Mouse (Mus musculus): ENCODE measurements at regions not wholly inside any gene's neighbourhood (a gene's known extent, or its start where the extent isn't known, plus 50 kb on each side); places are given as distances from the start of the nearest gene placed in this dataset.

DNA sequence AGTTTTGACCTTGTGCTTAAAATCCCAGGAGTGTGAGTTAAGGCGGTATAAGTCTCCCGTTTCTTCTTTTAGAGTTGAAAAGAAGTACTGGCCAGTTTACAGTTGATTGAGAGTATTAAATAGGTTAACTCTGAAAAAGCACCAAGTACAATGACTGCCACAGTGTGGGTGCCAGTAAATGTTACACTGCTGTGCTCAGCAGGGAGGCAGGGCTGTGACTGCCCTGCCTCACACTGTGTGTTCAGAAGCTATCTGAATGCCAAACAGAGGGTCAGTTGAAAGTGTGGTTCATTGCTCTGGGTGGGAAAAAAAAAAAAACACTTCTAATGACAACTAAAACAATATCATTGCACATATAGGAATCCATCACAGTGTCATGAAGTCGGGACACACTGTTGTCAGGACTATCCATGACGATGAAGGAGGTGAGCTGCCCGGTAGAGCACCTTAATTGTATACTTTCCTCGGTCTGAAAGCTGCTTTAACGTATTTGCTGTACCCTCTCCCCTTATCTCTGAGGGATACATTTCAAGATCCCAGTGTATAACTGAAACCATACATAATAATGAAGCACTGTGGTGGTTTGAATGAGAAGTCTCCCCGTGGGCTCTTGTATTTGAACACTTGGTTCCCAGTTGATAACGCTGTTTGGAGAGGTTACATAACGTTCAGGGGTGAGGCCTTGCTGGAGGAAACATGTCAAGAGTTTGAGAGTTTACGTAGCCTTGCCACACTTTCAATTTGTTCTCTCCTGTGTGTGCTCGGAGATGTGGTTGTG is 146.9 kb downstream of the Tm2d1 start:
- Histone ChIP-seq H3K4me2 (ENCODE audit: low read depth, low read length) (no peak overlapping the region), H3K9me3 (replicated peaks; ENCODE audit: control insufficient read depth, low read length) (no peaks in the 10 kb centered on the region), H3K27ac (ENCODE audit: low read depth) (no peak overlapping the region), H3K4me1 (ENCODE audit: control insufficient read depth, insufficient read depth) (0 out of 2 replicates have a peak, but pooled peaks cover 3% of the 10 kb centered on the region), H3K9ac (replicated peaks; ENCODE audit: low read depth, low read length) (no peak overlapping the region), H3K27me3 (ENCODE audit: control insufficient read depth, insufficient read depth, low read length) (no peaks in the 10 kb centered on the region), H3K36me3 (replicated peaks; ENCODE audit: control insufficient read depth, insufficient read depth, low read length) (no peaks in the 10 kb centered on the region), H3K4me3 (ENCODE audit: low read depth, low read length) (no peak overlapping the region)
- no peak for DNase-seq (ENCODE audit: low spot score)
- TF ChIP-seq EP300 (IDR thresholded peaks at IDR 0.05; ENCODE audit: low read depth) = no peak
- TF ChIP-seq CTCF (IDR thresholded peaks at IDR 0.05; ENCODE audit: low read depth) = no peak
- 62% methylated on average over 12 of the region's 12 CpGs for WGBS
- ATAC-seq (ENCODE audit: insufficient read depth, low read depth) = no peak

DNA sequence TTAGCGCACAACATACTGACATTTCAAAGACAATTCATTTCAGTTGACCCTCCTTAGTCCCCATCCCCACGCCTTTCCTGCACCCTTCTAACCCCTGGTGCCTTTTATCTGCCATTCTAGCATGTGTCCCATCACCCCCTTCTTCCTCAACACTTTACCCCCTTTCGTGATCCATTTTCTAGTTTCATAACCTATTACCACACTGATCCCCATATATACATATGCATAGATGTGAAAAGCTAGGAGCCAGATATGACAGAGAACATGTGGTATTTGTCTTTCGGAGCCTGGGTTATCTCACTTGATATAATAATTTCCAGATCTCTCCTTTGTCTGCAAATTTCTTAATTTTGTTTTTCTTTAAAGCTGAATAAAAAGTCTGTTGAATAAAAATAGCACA is 154.9 kb downstream of the Tm2d1 start:
- ATAC-seq (ENCODE audit: insufficient read depth, low read depth) = no peak
- Histone ChIP-seq H3K4me3 (ENCODE audit: low read depth, low read length) (no peak overlapping the region), H3K4me1 (ENCODE audit: control insufficient read depth, insufficient read depth) (no peaks in the 10 kb centered on the region), H3K9ac (replicated peaks; ENCODE audit: low read depth, low read length) (no peak overlapping the region), H3K9me3 (replicated peaks; ENCODE audit: control insufficient read depth, low read length) (no peaks in the 10 kb centered on the region), H3K27me3 (ENCODE audit: control insufficient read depth, insufficient read depth, low read length) (no peaks in the 10 kb centered on the region), H3K27ac (ENCODE audit: low read depth) (no peak overlapping the region), H3K4me2 (ENCODE audit: low read depth, low read length) (no peak overlapping the region), H3K36me3 (replicated peaks; ENCODE audit: control insufficient read depth, insufficient read depth, low read length) (no peaks in the 10 kb centered on the region)
- DNase-seq (ENCODE audit: low spot score) = no peak
- TF ChIP-seq EP300 (IDR thresholded peaks at IDR 0.05; ENCODE audit: low read depth) (no peak), CTCF (IDR thresholded peaks at IDR 0.05; ENCODE audit: low read depth) (no peak)
- WGBS = 81% methylated on average over 4 of the region's 4 CpGs

DNA sequence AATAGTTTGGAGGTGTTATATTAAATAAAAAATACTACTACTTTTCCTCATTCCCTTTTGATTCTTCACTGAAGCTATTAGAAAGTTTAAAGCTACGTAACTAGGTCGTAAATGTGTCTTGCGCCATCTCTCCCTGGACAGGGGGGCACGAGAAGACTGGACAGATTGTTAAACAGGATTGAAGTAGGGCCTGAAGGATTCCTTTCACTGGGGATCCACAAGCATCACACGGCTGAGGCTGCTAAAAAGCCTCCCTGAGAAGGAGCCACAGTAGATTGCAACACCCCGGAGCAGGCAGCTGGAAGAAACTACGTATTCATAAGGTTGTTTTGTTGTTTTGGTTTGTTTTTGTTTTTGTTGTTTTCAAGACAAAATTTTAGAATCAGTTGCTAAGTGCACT is 158.7 kb downstream of the Tm2d1 start:
- TF ChIP-seq CTCF (IDR thresholded peaks at IDR 0.05; ENCODE audit: low read depth) (no peak), EP300 (IDR thresholded peaks at IDR 0.05; ENCODE audit: low read depth) (no peak)
- no peak overlapping the region for H3K4me3 ChIP-seq (ENCODE audit: low read depth, low read length)
- no peaks in the 10 kb centered on the region for H3K27me3 ChIP-seq (ENCODE audit: control insufficient read depth, insufficient read depth, low read length)
- no peak for ATAC-seq (ENCODE audit: insufficient read depth, low read depth)
- no peak overlapping the region for H3K4me2 ChIP-seq (ENCODE audit: low read depth, low read length)
- no peaks in the 10 kb centered on the region for H3K36me3 ChIP-seq (replicated peaks; ENCODE audit: control insufficient read depth, insufficient read depth, low read length)
- H3K27ac ChIP-seq (ENCODE audit: low read depth) = no peak overlapping the region
- H3K9ac ChIP-seq (replicated peaks; ENCODE audit: low read depth, low read length) = no peak overlapping the region
- no peak for DNase-seq (ENCODE audit: low spot score)
- H3K4me1 ChIP-seq (ENCODE audit: control insufficient read depth, insufficient read depth) = no peaks in the 10 kb centered on the region
- H3K9me3 ChIP-seq (replicated peaks; ENCODE audit: control insufficient read depth, low read length) = no peaks in the 10 kb centered on the region
- 78% methylated on average over 7 of the region's 7 CpGs for whole genome bisulfite sequencing

DNA sequence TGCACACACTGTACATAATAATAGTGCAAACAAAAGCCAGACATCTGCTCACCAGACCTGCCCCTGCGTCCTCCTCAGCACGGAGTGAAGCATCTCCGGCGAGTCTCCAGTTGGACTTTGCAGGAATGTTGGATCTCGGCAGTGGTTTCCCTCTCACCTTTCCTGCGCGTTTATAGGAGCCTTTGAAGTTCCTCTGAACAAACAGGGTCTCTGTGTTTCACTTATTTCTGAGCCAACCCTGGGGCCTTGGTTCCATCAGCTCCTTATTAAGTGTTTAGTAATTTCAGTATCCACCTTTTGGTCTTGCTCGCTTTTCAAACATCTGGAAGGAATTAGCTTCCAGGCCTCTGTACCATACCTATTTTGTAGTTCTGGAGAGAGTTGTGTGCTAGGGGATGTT is 159.7 kb downstream of the Tm2d1 start:
- Histone ChIP-seq H3K9ac (replicated peaks; ENCODE audit: low read depth, low read length) (no peak overlapping the region), H3K27ac (ENCODE audit: low read depth) (no peak overlapping the region), H3K9me3 (replicated peaks; ENCODE audit: control insufficient read depth, low read length) (no peaks in the 10 kb centered on the region), H3K4me2 (ENCODE audit: low read depth, low read length) (no peak overlapping the region), H3K27me3 (ENCODE audit: control insufficient read depth, insufficient read depth, low read length) (no peaks in the 10 kb centered on the region), H3K36me3 (replicated peaks; ENCODE audit: control insufficient read depth, insufficient read depth, low read length) (no peaks in the 10 kb centered on the region), H3K4me1 (ENCODE audit: control insufficient read depth, insufficient read depth) (no peaks in the 10 kb centered on the region), H3K4me3 (ENCODE audit: low read depth, low read length) (no peak overlapping the region)
- DNase-seq (ENCODE audit: low spot score) (no peak), ATAC-seq (ENCODE audit: insufficient read depth, low read depth) (no peak)
- 85% methylated on average over 8 of the region's 8 CpGs for WGBS
- TF ChIP-seq CTCF (IDR thresholded peaks at IDR 0.05; ENCODE audit: low read depth) = no peak
- no peak for TF ChIP-seq EP300 (IDR thresholded peaks at IDR 0.05; ENCODE audit: low read depth)

DNA sequence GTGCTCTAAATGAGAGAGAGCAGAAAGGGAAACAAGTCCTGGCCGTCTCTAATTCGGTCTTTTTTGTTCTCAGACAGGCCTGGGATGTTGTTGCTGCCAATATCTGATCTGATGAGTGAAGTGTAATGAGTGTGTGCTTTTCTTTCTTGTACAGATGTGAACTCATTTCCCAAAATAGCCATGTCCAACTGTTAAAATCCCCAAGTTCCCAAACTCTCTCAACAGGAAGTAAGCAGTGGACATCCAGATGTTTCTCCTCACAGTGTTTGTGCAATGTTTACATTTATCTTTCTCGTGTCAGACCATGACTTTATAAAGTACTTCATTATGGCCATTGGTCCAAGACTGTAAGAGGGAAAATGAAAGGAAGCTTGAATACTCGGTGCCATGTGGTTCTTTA is 161.5 kb downstream of the Tm2d1 start:
- H3K4me3 ChIP-seq (ENCODE audit: low read depth, low read length) = no peak overlapping the region
- H3K9me3 ChIP-seq (replicated peaks; ENCODE audit: control insufficient read depth, low read length) = no peaks in the 10 kb centered on the region
- no peak overlapping the region for H3K27ac ChIP-seq (ENCODE audit: low read depth)
- DNase-seq (ENCODE audit: low spot score) (peak; percentile 52), ATAC-seq (ENCODE audit: insufficient read depth, low read depth) (peak; percentile 41; the same call in 1 of the 2 replicates)
- TF ChIP-seq CTCF (IDR thresholded peaks at IDR 0.05; ENCODE audit: low read depth) = no peak
- TF ChIP-seq EP300 (IDR thresholded peaks at IDR 0.05; ENCODE audit: low read depth) = no peak
- H3K4me1 ChIP-seq (ENCODE audit: control insufficient read depth, insufficient read depth) = no peaks in the 10 kb centered on the region
- H3K4me2 ChIP-seq (ENCODE audit: low read depth, low read length) = no peak overlapping the region
- H3K9ac ChIP-seq (replicated peaks; ENCODE audit: low read depth, low read length) = no peak overlapping the region
- H3K36me3 ChIP-seq (replicated peaks; ENCODE audit: control insufficient read depth, insufficient read depth, low read length) = no peaks in the 10 kb centered on the region
- WGBS = 58% methylated on average over 4 of the region's 4 CpGs
- H3K27me3 ChIP-seq (ENCODE audit: control insufficient read depth, insufficient read depth, low read length) = no peaks in the 10 kb centered on the region

DNA sequence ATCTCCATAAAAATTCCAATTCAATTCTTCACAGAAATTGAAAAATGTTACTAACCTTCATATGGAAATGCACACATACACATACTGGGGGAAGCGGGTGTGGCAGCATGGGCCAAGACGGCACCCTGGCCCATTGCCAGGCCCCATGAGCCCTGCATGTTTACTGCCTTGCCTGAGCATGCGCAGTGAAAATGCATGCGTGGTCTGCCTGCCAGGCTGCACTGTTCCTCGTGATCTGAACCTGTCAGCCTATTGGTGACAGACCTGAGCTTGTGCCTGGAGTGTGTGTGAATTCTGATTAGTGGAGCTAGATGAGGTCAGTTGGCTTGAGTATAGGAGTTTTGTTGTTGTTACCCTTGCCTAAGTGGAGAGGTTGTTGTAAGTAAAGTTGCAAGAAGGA is 167.9 kb downstream of the Tm2d1 start:
- Histone ChIP-seq H3K4me2 (ENCODE audit: low read depth, low read length) (no peak overlapping the region), H3K9me3 (replicated peaks; ENCODE audit: control insufficient read depth, low read length) (no peaks in the 10 kb centered on the region), H3K27me3 (ENCODE audit: control insufficient read depth, insufficient read depth, low read length) (no peaks in the 10 kb centered on the region), H3K4me3 (ENCODE audit: low read depth, low read length) (no peak overlapping the region), H3K9ac (replicated peaks; ENCODE audit: low read depth, low read length) (no peak overlapping the region), H3K4me1 (ENCODE audit: control insufficient read depth, insufficient read depth) (no peaks in the 10 kb centered on the region), H3K36me3 (replicated peaks; ENCODE audit: control insufficient read depth, insufficient read depth, low read length) (no peaks in the 10 kb centered on the region), H3K27ac (ENCODE audit: low read depth) (no peak overlapping the region)
- no peak for ATAC-seq (ENCODE audit: insufficient read depth, low read depth)
- 76% methylated on average over 5 of the region's 5 CpGs for WGBS
- no peak for TF ChIP-seq EP300 (IDR thresholded peaks at IDR 0.05; ENCODE audit: low read depth)
- TF ChIP-seq CTCF (IDR thresholded peaks at IDR 0.05; ENCODE audit: low read depth) = no peak
- DNase-seq (ENCODE audit: low spot score) = no peak
